Mouse (Mus musculus): ENCODE results near the gene Gm13212. TPM values are rescaled to one million over a fixed set of nuclear protein-coding genes. Genes with fewer than 3 reads are reported as not detected.
"Not testable (repeated sequence)": the region's sequence is repeated elsewhere in the genome, so short reads cannot be mapped to it uniquely, and the experiment has no call there.

Gene Gm13212
- polyA plus RNA-seq, 1 experiment from 2014 or later = 1.6 TPM

- not testable (repeated sequence) for H3K4me1 ChIP-seq (ENCODE audit: control insufficient read depth, insufficient read depth, low read length); ATAC-seq (ENCODE audit: insufficient read depth, low FRiP score, low TSS enrichment); H3K36me3 ChIP-seq (ENCODE audit: control insufficient read depth, insufficient read depth, low read length); H3K9me3 ChIP-seq (ENCODE audit: control insufficient read depth, low read length); H3K27ac ChIP-seq (ENCODE audit: low read depth, low read length); H3K9ac ChIP-seq (ENCODE audit: low read length); H3K4me3 ChIP-seq (ENCODE audit: low read depth, low read length); H3K27me3 ChIP-seq (ENCODE audit: control insufficient read depth, insufficient read depth, low read length); DNase-seq (ENCODE audit: low spot score); H3K4me2 ChIP-seq (ENCODE audit: low read depth)
- 86% methylated on average over 6 of the region's 10 CpGs for WGBS
These were observed 14.5 kb upstream of the Gm13212 start for GRCm38 (mm10) chr4:145570461-145570860.

GRCm38 (mm10) chr4:145576623-145577022, 8.3 kb upstream of the Gm13212 start:
- H3K4me1 ChIP-seq (ENCODE audit: control insufficient read depth, insufficient read depth, low read length); H3K9ac ChIP-seq (ENCODE audit: low read length); H3K36me3 ChIP-seq (ENCODE audit: control insufficient read depth, insufficient read depth, low read length); H3K4me3 ChIP-seq (ENCODE audit: low read depth, low read length); ATAC-seq (ENCODE audit: insufficient read depth, low FRiP score, low TSS enrichment); H3K9me3 ChIP-seq (ENCODE audit: control insufficient read depth, low read length); H3K27me3 ChIP-seq (ENCODE audit: control insufficient read depth, insufficient read depth, low read length); DNase-seq (ENCODE audit: low spot score); H3K4me2 ChIP-seq (ENCODE audit: low read depth); H3K27ac ChIP-seq (ENCODE audit: low read depth, low read length): not testable (repeated sequence)
- 92% methylated on average over 8 of the region's 8 CpGs for WGBS

- not testable (repeated sequence) for H3K4me1 ChIP-seq (ENCODE audit: control insufficient read depth, insufficient read depth, low read length); H3K4me2 ChIP-seq (ENCODE audit: low read depth); H3K4me3 ChIP-seq (ENCODE audit: low read depth, low read length); ATAC-seq (ENCODE audit: insufficient read depth, low FRiP score, low TSS enrichment); H3K27ac ChIP-seq (ENCODE audit: low read depth, low read length); DNase-seq (ENCODE audit: low spot score); H3K9ac ChIP-seq (ENCODE audit: low read length); H3K36me3 ChIP-seq (ENCODE audit: control insufficient read depth, insufficient read depth, low read length); H3K9me3 ChIP-seq (ENCODE audit: control insufficient read depth, low read length); H3K27me3 ChIP-seq (ENCODE audit: control insufficient read depth, insufficient read depth, low read length)
- 95% methylated on average over 1 of the region's 1 CpGs for WGBS
These were observed 4.6 kb upstream of the Gm13212 start for GRCm38 (mm10) chr4:145580333-145580732.

GRCm38 (mm10) chr4:145586046-145586445, 1.1 kb downstream of the Gm13212 start:
- DNase-seq (ENCODE audit: low spot score); H3K4me3 ChIP-seq (ENCODE audit: low read depth, low read length); H3K36me3 ChIP-seq (ENCODE audit: control insufficient read depth, insufficient read depth, low read length); H3K27ac ChIP-seq (ENCODE audit: low read depth, low read length); ATAC-seq (ENCODE audit: insufficient read depth, low FRiP score, low TSS enrichment); H3K9me3 ChIP-seq (ENCODE audit: control insufficient read depth, low read length); H3K27me3 ChIP-seq (ENCODE audit: control insufficient read depth, insufficient read depth, low read length); H3K9ac ChIP-seq (ENCODE audit: low read length); H3K4me1 ChIP-seq (ENCODE audit: control insufficient read depth, insufficient read depth, low read length); H3K4me2 ChIP-seq (ENCODE audit: low read depth): not testable (repeated sequence)
- WGBS = 82% methylated on average over 2 of the region's 2 CpGs

GRCm38 (mm10) chr4:145594183-145594582, 9.2 kb downstream of the Gm13212 start:
- ATAC-seq (ENCODE audit: insufficient read depth, low FRiP score, low TSS enrichment) = not testable (repeated sequence)

GRCm38 (mm10) chr4:145594798-145595197, 9.8 kb downstream of the Gm13212 start:
- not testable (repeated sequence) for H3K4me3 ChIP-seq (ENCODE audit: low read depth, low read length); DNase-seq (ENCODE audit: low spot score); H3K9me3 ChIP-seq (ENCODE audit: control insufficient read depth, low read length); H3K4me1 ChIP-seq (ENCODE audit: control insufficient read depth, insufficient read depth, low read length); ATAC-seq (ENCODE audit: insufficient read depth, low FRiP score, low TSS enrichment); H3K4me2 ChIP-seq (ENCODE audit: low read depth); H3K27me3 ChIP-seq (ENCODE audit: control insufficient read depth, insufficient read depth, low read length); H3K27ac ChIP-seq (ENCODE audit: low read depth, low read length); H3K36me3 ChIP-seq (ENCODE audit: control insufficient read depth, insufficient read depth, low read length); H3K9ac ChIP-seq (ENCODE audit: low read length)
- 89% methylated on average over 3 of the region's 4 CpGs for WGBS

More at GRCm38 (mm10) chr4:145594183-145594582, 9.2 kb downstream of the Gm13212 start:
- 73% methylated on average over 1 of the region's 1 CpGs for WGBS
- not testable (repeated sequence) for DNase-seq (ENCODE audit: low spot score); H3K36me3 ChIP-seq (ENCODE audit: control insufficient read depth, insufficient read depth, low read length); H3K9ac ChIP-seq (ENCODE audit: low read length); H3K27ac ChIP-seq (ENCODE audit: low read depth, low read length); H3K27me3 ChIP-seq (ENCODE audit: control insufficient read depth, insufficient read depth, low read length); H3K4me2 ChIP-seq (ENCODE audit: low read depth); H3K4me3 ChIP-seq (ENCODE audit: low read depth, low read length); H3K4me1 ChIP-seq (ENCODE audit: control insufficient read depth, insufficient read depth, low read length); H3K9me3 ChIP-seq (ENCODE audit: control insufficient read depth, low read length)

GRCm38 (mm10) chr4:145640416-145641185, 55.6 kb downstream of the Gm13212 start:
- H3K4me3 ChIP-seq (ENCODE audit: low read depth, low read length) = not testable (repeated sequence)

GRCm38 (mm10) chr4:145670385-145670784, 85.4 kb downstream of the Gm13212 start, which contains the start of gene Zfp980:
Gene Zfp980, plus strand, starts transcription at chr4:145670685.
- H3K36me3 ChIP-seq (ENCODE audit: control insufficient read depth, insufficient read depth, low read length); H3K27ac ChIP-seq (ENCODE audit: low read depth, low read length); H3K4me1 ChIP-seq (ENCODE audit: control insufficient read depth, insufficient read depth, low read length); H3K4me3 ChIP-seq (ENCODE audit: low read depth, low read length); DNase-seq (ENCODE audit: low spot score); H3K27me3 ChIP-seq (ENCODE audit: control insufficient read depth, insufficient read depth, low read length); ATAC-seq (ENCODE audit: insufficient read depth, low FRiP score, low TSS enrichment); H3K9ac ChIP-seq (ENCODE audit: low read length); H3K4me2 ChIP-seq (ENCODE audit: low read depth); H3K9me3 ChIP-seq (ENCODE audit: control insufficient read depth, low read length): not testable (repeated sequence)
- 86% methylated on average over 3 of the region's 3 CpGs for WGBS

More at GRCm38 (mm10) chr4:145640416-145641185, 55.6 kb downstream of the Gm13212 start:
- H3K27ac ChIP-seq (ENCODE audit: low read depth, low read length); H3K27me3 ChIP-seq (ENCODE audit: control insufficient read depth, insufficient read depth, low read length); H3K9ac ChIP-seq (ENCODE audit: low read length); H3K36me3 ChIP-seq (ENCODE audit: control insufficient read depth, insufficient read depth, low read length); ATAC-seq (ENCODE audit: insufficient read depth, low FRiP score, low TSS enrichment); H3K4me2 ChIP-seq (ENCODE audit: low read depth); H3K4me1 ChIP-seq (ENCODE audit: control insufficient read depth, insufficient read depth, low read length); H3K9me3 ChIP-seq (ENCODE audit: control insufficient read depth, low read length): not testable (repeated sequence)
- peak; percentile 9 for DNase-seq (ENCODE audit: low spot score)
- WGBS = 28% methylated on average over 50 of the region's 83 CpGs

- H3K27ac ChIP-seq (ENCODE audit: low read depth, low read length); H3K4me2 ChIP-seq (ENCODE audit: low read depth); H3K36me3 ChIP-seq (ENCODE audit: control insufficient read depth, insufficient read depth, low read length); DNase-seq (ENCODE audit: low spot score); H3K4me3 ChIP-seq (ENCODE audit: low read depth, low read length); ATAC-seq (ENCODE audit: insufficient read depth, low FRiP score, low TSS enrichment); H3K27me3 ChIP-seq (ENCODE audit: control insufficient read depth, insufficient read depth, low read length); H3K4me1 ChIP-seq (ENCODE audit: control insufficient read depth, insufficient read depth, low read length); H3K9ac ChIP-seq (ENCODE audit: low read length); H3K9me3 ChIP-seq (ENCODE audit: control insufficient read depth, low read length): not testable (repeated sequence)
- 76% methylated on average over 2 of the region's 2 CpGs for WGBS
These were observed 89.4 kb downstream of the Gm13212 start for GRCm38 (mm10) chr4:145674286-145674780.
